Mouse (Mus musculus): ENCODE measurements at regions not wholly inside any gene's neighbourhood (a gene's known extent, or its start where the extent isn't known, plus 50 kb on each side); places are given as distances from the start of the nearest gene placed in this dataset.

DNA sequence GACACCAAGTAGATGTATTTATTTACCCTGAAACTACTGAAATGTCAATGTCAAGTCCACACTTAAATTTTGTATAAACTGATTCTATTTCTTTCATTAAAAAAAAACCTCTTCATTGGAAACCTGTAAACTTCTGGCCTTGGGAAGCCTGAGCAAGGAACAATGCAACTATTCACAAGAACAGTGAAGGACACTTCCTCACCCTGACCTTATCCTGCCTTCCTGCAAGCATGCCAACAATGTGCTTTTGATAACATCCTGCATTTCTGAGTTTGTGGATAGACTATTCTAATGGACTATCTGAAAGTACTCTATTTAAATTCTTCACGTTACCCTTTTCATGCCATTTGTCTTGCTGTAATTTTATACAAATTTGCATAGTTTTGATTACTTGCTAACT, 53.1 kb upstream of the Nabp1 start:
- no peak for DNase-seq (ENCODE audit: low spot score)

- DNase-seq (ENCODE audit: low spot score): no peak
Observed at GRCm38 (mm10) chr1:51530191-51530926, 52.1 kb upstream of the Nabp1 start.

GRCm38 (mm10) chr1:51529653-51530052, 51.4 kb upstream of the Nabp1 start:
- no peak for DNase-seq (ENCODE audit: low spot score)

DNA sequence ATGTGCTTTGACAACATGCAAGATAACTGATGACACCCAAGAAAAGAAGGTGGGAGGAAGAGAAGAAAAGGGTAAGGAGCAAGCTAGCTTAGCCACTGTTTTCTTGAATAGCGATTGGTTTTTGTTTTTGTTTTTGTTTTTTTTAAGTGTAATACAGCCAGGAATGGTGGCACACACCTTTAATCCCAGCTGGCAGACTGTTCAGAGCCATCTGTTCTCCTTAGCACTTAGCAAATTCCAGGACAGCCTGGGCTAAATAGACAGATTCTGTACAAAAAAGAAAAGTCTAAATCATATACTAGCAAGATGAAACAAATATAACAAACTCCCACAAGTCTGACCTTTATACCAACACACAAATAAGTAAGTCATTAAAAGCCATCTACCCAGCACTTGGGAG, 50.4 kb upstream of the Nabp1 start:
- no peak for DNase-seq (ENCODE audit: low spot score)
